Mouse (Mus musculus) kidney, postnatal 0 days (tissue): ENCODE data around the gene Thada. TPM values are rescaled to one million over a fixed set of nuclear protein-coding genes. Genes with fewer than 3 reads are reported as not detected.

Experiments
- ATAC-seq: fragments of 200-750 bp; cut with Nextera tagmentation; replicated peaks from 2 replicates; pipeline ENCODE4 v1.8.0; 2017; ENCODE audit warnings: low read depth, moderate number of reproducible peaks, moderate TSS enrichment, moderate library complexity; ENCODE audit not compliant: low FRiP score
- DNase-seq: peaks from one replicate; pipeline ENCODE4 v3.0.0-alpha.2; 2016; ENCODE audit warnings: low spot score
- H3K27ac ChIP-seq: fragments of 300-500 bp; sonication (generic); 2 replicates; pipeline ENCODE4 v1.5.1; 2014; ENCODE audit warnings: mild to moderate bottlenecking
- H3K27me3 ChIP-seq: fragments of 300-500 bp; sonication (generic); 2 replicates; pipeline ENCODE4 v1.6.1; 2014; ENCODE audit warnings: low read length, mixed read lengths; ENCODE audit not compliant: insufficient read depth
- H3K36me3 ChIP-seq: fragments of 300-500 bp; sonication (generic); 2 replicates; pipeline ENCODE4 v1.6.1; 2014; ENCODE audit warnings: low read length, mixed read lengths; ENCODE audit not compliant: insufficient read depth
- H3K4me1 ChIP-seq: fragments of 300-500 bp; sonication (generic); replicated peaks from 2 replicates; pipeline ENCODE4 v1.6.1; 2014; ENCODE audit warnings: antibody characterized with exemption, low read length, mixed read lengths; ENCODE audit not compliant: insufficient read depth
- H3K4me2 ChIP-seq: fragments of 300-500 bp; sonication (generic); 2 replicates; pipeline ENCODE4 v1.6.1; 2014; ENCODE audit warnings: mild to moderate bottlenecking, low read length, moderate library complexity, mixed read lengths
- H3K4me3 ChIP-seq: fragments of 300-500 bp; sonication (generic); replicated peaks from 2 replicates; pipeline ENCODE4 v1.5.1; 2014; ENCODE audit warnings: low read depth, low read length
- H3K9ac ChIP-seq: fragments of 300-500 bp; sonication (generic); 2 replicates; pipeline ENCODE4 v1.6.1; 2014; ENCODE audit warnings: low read depth, low read length
- H3K9me3 ChIP-seq: fragments of 300-500 bp; sonication (generic); replicated peaks from 2 replicates; pipeline ENCODE4 v1.6.1; 2016; ENCODE audit warnings: low read length, inconsistent platforms, mixed read lengths
- CTCF ChIP-seq: IDR thresholded peaks from 2 replicates; pipeline ENCODE4 v1.5.1; 2016; ENCODE audit warnings: antibody characterized with exemption, low read depth, mild to moderate bottlenecking, moderate library complexity
- WGBS: fragments of 180-500 bp; shearing (Covaris S2); extraction: QIAGEN DNeasy Blood & Tissue Kit; methylation state at CpG from one replicate; pipeline ENCODE4 v1.1.7; 2014; 5-methylcytosine and 5-hydroxymethylcytosine counted together
- polyA plus RNA-seq: library from polyadenylated mRNA; unstranded; fragments of >200 nt; fragmentation: Nextera tagmentation; extraction: Ambion mirVana; gene quantifications from 2 replicates; pipeline ENCODE4 v1.2.1, GENCODE M21; 2015

Gene Thada
- polyA plus RNA-seq, 1 experiment from 2014 or later = 3.4 TPM

DNA sequence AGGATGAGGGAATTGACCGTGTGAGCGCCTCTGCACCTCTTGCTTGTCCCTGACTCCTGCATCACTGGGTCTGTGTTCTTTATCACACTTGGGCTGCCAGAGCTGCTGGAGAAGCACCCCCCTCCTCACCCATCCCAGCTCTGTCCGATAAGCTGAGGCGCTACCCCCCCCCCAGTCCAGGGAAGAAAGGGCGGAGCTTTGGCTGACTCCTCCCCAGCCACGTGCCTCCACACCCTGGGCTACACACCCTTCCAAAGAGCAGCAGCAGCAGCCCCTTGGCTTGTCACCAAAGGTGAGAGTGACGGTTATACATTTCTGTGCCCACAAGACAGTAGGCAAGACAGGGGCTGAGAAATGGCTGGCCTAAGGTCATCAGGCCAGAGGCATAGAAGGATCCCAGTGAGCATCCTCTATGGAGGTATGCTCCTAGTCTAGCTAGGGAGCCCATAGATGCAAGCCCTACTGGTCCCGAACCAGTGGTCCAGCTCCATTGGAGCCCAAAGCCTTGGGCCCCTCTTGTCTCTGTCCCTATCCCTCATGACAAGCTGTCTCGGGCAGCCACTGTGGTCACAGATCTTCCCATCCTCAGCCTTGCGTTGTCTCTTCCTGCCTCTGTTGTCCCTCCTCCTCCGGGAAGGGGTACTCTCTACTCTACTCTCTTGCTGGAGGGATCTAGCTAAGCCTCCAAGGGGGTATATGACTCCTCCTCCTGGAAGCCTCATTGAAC is 311.5 kb downstream of the Thada start:
- H3K27ac ChIP-seq = no peak overlapping the region
- ATAC-seq (no peak), DNase-seq (no peak)
- H3K4me2 ChIP-seq = no peak overlapping the region
- H3K36me3 ChIP-seq = no peaks in the 10 kb centered on the region
- no peaks in the 10 kb centered on the region for H3K27me3 ChIP-seq
- TF ChIP-seq CTCF = no peak
- no peaks in the 10 kb centered on the region for H3K9me3 ChIP-seq
- no peak overlapping the region for H3K4me3 ChIP-seq
- WGBS = 84% methylated on average over 10 of the region's 11 CpGs
- H3K9ac ChIP-seq = no peak overlapping the region
- peaks cover 40% of the 10 kb centered on the region for H3K4me1 ChIP-seq

DNA sequence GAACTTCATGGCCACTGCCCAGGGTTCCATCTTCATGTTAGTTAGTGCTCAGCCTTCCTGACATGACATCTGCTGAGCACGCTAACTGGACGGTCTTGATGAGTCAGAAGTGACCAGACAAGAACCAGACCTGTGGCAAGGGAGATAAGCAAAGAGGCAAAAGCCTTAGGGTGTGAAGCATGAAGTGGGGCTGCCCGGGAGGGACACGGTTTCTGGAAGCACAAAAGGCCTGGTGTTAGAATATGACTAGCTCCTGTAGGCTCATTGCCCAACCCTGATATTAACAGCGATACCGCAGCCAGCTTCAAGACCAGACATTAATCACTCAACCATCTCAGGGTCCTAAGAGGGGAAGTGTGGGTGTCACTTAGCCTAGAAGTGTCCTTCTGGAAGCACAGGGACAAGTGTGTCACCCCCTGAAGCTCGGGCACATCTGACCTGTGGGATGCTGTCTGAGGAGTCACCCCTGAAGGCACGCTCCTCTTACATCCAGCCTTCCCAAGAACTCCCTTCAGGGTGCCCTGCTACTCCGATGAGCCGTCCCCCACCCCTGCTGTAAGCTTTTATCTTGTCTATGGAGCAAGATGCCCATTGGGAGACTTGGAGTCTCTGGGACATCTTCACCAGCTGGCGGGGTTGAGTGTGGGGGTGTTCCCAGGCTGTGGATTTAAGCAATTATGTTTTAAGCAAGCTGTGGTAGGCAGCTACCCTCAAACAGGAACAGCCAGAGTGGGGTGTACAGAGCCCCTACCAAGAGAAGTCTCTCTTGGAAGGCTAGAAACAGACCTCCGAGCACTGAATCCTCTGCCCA is 312.8 kb downstream of the Thada start:
- Histone ChIP-seq H3K4me3 (no peak overlapping the region), H3K36me3 (no peaks in the 10 kb centered on the region), H3K4me1 (peaks cover 32% of the 10 kb centered on the region), H3K4me2 (no peak overlapping the region), H3K9me3 (no peaks in the 10 kb centered on the region), H3K27me3 (no peaks in the 10 kb centered on the region), H3K9ac (no peak overlapping the region), H3K27ac (no peak overlapping the region)
- no peak for ATAC-seq
- DNase-seq = no peak
- no peak for TF ChIP-seq CTCF
- WGBS = 67% methylated on average over 12 of the region's 12 CpGs

DNA sequence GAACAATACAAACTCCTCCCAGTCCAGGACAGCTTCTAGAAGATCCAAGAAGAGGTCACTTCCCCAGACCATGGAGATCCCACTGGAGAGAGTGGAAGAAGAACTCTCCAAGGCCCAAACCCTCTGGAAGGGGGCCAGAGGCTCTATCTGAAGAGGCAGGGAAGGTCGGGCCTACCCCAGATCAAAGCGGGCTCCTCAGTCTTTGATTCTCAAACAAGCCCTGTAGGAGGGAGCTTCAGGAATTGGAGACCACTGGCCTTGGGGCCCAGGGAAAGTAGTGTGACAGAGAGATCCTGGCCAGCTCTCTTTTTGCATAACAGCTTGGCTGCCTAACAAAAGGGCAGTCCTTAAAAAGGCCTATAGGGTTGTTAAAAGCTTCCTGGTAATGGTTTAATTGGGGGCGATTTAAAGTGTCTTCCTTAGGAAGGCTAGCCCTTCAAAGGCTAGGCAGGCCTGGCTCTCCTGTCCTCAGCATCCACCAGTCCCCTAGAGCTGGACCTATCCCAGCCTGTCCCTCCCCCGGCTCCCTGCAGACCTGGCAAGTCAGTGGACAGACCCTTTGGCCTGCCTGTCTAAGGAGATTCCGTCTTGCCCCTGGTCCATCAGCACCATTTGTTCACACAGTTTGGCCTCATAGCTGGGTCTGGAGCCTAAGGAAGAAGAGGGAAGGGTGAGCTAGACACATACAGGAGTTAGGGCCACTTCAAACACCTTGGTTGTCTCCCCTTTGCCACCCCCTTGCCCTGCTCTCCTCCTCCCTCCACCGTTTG is 313.6 kb downstream of the Thada start:
- no peak overlapping the region for H3K4me3 ChIP-seq
- H3K9ac ChIP-seq = no peak overlapping the region
- no peak overlapping the region for H3K4me2 ChIP-seq
- 45% methylated on average over 6 of the region's 6 CpGs for WGBS
- H3K36me3 ChIP-seq = no peaks in the 10 kb centered on the region
- TF ChIP-seq CTCF = no peak
- peaks cover 29% of the 10 kb centered on the region for H3K4me1 ChIP-seq
- ATAC-seq (no peak), DNase-seq (no peak)
- no peak overlapping the region for H3K27ac ChIP-seq
- no peaks in the 10 kb centered on the region for H3K27me3 ChIP-seq
- H3K9me3 ChIP-seq = no peaks in the 10 kb centered on the region

DNA sequence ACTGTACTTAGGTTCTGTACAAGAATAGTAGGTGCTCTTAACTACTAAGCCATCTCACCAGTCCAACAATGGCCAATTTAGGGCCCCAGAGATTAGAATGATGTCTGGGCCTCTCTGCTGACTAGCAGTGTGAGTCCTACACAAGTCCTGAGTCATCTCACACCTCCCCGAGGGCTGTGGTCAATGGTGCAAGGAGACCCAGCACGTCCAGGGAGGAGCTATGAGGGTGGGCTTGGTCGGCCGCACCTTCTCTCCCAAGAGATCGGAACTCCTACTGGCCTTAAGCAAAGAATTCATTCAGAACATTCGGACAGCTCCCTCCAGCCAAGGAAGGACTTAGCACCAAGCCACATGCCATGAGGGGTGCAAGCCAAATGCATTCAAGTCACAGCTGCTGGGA is 314.7 kb downstream of the Thada start:
- TF ChIP-seq CTCF = no peak
- Histone ChIP-seq H3K36me3 (no peaks in the 10 kb centered on the region), H3K9ac (no peak overlapping the region), H3K4me2 (no peak overlapping the region), H3K27me3 (no peaks in the 10 kb centered on the region), H3K4me1 (peaks cover 28% of the 10 kb centered on the region), H3K27ac (no peak overlapping the region), H3K9me3 (no peaks in the 10 kb centered on the region), H3K4me3 (no peak overlapping the region)
- 47% methylated on average over 6 of the region's 6 CpGs for WGBS
- no peak for DNase-seq
- no peak for ATAC-seq

DNA sequence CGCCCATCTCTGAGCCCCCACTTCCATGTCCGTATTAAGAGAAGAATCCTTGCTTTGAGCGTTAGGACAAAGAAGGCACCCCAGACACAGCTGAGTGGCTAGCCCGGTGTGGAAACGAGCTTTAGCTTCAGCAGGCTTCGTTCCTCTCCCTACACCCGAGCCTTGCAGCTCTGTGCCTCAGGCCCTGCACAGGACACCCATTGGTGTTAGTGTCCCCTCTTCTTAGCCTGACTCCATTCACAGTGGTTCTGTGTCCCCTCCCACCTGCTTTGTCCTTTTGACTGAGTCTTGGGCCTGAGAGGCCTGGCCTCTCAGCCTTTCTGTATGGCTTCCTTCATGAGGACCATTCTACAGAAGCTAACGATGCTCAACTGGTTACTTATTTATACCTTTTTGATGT is 315.7 kb downstream of the Thada start:
- Histone ChIP-seq H3K4me2 (no peak overlapping the region), H3K36me3 (no peaks in the 10 kb centered on the region), H3K9ac (no peak overlapping the region), H3K27ac (no peak overlapping the region), H3K4me1 (peaks cover 24% of the 10 kb centered on the region; the same call in 1 of the 2 replicates), H3K9me3 (no peaks in the 10 kb centered on the region), H3K4me3 (no peak overlapping the region), H3K27me3 (no peaks in the 10 kb centered on the region)
- DNase-seq (no peak), ATAC-seq (no peak)
- WGBS = 84% methylated on average over 8 of the region's 8 CpGs
- no peak for TF ChIP-seq CTCF

DNA sequence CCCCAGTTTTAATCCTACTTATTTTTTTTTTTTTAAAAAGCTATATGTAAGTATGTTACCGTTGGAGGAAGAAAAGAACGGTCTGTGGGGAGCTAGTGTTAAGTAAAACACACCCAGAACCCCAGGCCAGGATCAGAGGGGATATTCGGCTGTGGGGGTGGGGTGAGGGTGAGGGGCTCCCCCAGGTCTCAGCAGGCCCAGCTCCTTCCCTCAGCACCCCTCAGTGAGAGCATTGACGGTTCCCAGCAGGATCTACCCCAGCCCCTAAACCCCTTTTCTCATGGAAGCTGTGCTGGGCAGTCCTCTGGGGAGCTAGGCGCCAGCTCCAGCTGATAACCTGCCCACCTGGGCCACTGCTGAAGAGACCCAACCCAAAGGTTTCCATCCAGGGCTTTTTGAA is 316.4 kb downstream of the Thada start:
- Histone ChIP-seq H3K4me3 (no peak overlapping the region), H3K4me1 (peaks cover 24% of the 10 kb centered on the region; the same call in 1 of the 2 replicates), H3K27ac (peak overlapping the region; percentile 74), H3K27me3 (no peaks in the 10 kb centered on the region), H3K9ac (no peak overlapping the region), H3K9me3 (no peaks in the 10 kb centered on the region), H3K36me3 (no peaks in the 10 kb centered on the region), H3K4me2 (no peak overlapping the region)
- no peak for DNase-seq
- no peak for ATAC-seq
- 73% methylated on average over 5 of the region's 5 CpGs for WGBS
- no peak for TF ChIP-seq CTCF
